Mouse (Mus musculus): Measurements from ENCODE around the gene Tigd4.

Gene Tigd4

DNA sequence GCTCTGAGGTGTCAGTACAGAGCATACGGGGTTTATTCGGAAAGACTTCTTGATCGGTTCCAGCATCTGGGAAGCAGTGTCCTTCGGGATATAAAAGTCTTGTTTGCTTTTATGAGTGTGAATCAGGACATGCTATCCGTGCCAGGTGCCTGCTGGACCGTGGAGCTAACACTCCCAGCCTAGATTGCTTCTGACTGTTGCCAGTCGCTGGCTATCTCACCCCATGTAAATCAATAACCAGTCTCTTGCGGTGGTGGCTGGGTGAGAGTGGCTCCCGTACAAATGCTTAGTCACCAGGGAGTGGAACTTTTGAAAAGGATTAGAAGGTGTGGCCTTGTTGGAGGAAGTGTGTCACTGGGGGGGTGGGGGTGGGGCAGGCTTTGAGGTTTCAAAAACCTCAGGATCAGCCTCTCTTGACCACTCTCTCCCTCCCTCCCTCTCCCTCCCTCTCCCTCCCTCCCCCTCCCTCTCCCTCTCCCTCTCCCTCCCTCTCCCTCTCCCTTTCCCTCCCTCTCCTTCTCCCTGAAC is 16.9 kb downstream of the Tigd4 start:
- no peak for DNase-seq (ENCODE audit: extremely low read depth, low read depth, low spot score)

DNA sequence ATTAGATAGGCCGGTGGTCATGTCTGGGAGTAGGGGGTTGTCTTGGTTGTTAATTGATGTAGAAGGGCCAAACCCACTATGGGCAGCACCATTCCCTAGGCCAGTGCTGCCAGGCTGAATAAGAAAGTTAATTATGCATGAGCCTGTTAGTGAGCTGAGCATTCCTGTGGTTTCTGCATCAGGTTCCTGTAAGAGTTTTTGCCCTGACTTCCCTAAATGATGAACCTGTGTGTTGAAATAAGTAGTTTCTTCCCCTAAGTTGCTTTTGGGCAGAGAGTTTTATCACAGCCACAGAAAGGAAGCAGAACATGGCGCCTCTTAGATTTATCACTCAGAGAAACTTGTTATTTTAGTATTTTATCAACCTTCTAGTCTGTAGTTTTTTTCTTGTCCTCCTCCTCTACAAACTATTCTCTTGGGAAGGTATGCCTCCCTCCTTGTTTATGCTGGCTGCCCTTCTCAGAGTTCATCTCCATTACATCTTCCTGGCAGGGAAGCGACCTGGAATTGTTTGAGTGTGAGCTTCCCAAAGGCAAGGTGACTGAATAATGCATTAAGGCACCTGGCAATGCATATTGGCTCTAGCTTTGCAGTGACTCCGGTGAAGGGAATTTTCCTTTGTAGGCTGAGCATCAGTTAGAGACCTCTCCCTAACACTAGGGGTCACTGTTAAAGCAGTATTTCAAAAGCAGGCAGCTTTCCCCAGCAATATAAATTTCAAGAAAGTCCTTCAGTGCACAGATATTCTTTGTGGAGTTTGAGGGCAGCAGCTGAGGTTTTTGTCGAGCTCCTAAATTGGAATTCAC is 21.9 kb downstream of the Tigd4 start:
- DNase-seq (ENCODE audit: extremely low read depth, low read depth, low spot score), result no peak

DNA sequence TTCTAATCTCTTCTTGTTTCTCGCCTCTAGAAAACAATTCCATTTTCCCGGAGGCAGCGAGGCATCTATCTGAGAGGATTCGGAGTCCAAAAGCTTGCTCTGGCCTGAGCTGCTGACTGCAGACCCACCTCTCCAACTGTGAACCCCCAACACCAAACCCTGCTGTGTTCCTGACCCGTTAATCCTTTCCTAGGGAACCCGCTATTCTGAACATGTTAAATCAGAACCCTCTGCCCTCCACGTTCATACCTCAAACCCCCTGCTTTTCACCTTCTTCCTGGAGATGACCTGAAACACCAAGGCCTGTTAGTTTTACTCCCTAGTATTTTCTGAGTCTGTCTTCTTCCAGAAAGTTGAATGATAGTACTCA is 22.5 kb downstream of the Tigd4 start:
- DNase-seq (ENCODE audit: extremely low read depth, low read depth, low spot score), result no peak

DNA sequence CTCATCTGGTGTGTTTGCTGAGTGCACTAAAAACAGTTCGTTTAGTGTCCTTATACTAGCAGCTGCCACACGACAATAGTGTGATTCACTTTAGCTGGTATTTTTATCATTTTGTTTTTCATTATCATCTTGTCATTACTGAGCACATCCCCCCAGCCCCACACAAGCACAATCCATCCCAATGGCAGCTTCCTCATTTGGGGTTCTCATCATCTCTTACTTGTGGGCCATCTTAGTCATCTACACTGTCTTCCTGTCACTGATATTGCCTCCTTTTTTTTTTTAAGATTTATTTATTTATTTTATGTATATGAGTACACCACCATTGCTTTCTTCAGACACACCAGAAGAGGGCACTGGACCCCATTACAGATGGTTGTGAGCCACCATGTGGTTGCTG is 25.3 kb downstream of the Tigd4 start:
- no peak for DNase-seq (ENCODE audit: extremely low read depth, low read depth, low spot score)

DNA sequence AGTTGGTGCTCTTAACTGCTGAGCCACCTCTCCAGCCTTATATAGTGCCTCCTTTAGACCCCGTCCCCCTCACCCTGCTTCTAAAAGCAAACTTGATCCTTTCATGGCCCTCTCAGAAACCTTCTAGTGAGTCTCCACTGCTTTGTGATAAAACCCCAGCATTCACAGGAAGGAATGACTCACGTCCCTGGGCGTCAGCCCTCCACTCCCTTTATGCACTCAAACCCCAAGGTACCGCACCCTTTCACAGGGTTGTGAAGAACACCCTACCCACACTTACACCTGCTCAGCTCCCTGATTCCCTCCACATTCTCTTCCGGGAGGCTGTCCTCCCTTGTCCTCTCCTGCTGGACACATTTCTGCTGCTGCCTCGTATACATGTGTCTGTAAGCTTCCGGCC is 25.7 kb downstream of the Tigd4 start:
- no peak for DNase-seq (ENCODE audit: extremely low read depth, low read depth, low spot score)

DNA sequence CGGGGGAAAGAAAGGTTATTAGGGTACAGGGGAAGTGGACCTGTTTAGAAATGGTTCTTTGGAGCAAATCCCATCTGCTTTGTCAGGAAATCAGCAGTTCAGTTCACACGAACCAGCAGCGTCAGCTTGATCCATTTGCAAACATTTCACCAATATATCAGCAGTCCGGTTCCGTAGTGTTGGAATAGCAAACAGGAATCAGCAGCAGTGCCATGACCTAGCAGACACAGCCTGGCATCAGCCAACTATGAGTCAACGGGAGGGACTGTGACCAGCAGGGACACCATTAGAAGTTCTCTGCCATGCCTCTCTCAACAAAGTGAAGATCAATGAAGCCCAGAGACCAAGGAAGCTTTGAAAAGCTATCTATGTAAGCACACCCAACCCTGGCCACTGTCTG is 26.4 kb downstream of the Tigd4 start:
- DNase-seq (ENCODE audit: extremely low read depth, low read depth, low spot score), result no peak

DNA sequence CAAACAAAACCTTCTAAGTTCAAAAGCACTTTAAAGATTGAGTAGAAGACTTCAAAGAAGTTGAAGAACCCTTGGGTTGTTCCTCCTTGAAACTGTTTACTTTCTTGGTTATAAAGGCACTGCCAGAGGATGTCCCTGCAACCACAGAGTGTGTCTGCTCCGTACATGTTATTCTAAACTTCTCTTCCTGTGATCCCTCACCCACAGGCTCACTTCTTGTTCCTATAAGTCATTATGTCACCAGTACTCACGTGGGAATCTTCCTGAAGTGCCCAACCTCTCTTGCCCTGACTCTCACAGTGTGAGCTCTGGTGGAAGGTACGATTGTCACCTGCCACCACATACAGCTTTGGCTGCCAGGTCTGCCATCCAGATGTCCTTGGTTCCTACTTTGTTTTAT is 28.7 kb downstream of the Tigd4 start:
- DNase-seq (ENCODE audit: extremely low read depth, low read depth, low spot score), result no peak

DNA sequence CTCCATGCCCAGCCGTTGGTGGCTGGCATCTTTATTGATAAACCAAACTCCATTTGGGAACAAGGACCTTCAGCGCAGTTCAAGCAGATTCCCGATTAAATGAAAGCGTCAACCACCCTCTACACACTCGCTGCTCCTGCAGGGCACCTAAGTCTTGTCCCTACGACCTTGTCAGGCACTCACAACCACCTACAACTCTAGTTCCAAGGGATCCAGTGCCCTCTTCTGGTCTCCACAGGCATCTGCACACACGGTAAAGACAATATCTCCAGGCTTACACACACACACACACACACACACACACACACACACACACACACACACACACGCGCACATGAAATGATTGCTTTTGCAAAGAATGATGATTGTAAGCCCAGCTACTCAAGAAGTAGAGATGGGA is 38.2 kb downstream of the Tigd4 start:
- DNase-seq (ENCODE audit: extremely low read depth, low read depth, low spot score), result no peak

DNA sequence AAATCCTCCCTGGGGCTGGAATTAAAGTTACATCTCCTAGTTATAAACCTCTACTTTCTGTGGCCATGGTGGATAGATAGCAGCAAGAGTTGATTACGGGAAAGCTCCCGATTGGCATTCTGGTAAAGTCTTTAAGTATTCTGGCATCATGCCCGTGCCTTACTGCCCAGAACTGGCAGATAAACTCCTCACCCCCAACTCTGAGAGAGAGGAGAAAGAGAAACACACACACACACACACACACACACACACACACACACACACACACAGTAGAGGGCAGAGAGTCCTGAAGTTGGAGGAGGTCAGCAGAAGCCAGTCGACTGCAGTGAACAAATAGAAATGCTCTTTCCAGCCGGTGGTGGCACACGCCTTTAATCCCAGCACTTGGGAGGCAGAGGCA is 43.7 kb downstream of the Tigd4 start:
- no peak for DNase-seq (ENCODE audit: extremely low read depth, low read depth, low spot score)

DNA sequence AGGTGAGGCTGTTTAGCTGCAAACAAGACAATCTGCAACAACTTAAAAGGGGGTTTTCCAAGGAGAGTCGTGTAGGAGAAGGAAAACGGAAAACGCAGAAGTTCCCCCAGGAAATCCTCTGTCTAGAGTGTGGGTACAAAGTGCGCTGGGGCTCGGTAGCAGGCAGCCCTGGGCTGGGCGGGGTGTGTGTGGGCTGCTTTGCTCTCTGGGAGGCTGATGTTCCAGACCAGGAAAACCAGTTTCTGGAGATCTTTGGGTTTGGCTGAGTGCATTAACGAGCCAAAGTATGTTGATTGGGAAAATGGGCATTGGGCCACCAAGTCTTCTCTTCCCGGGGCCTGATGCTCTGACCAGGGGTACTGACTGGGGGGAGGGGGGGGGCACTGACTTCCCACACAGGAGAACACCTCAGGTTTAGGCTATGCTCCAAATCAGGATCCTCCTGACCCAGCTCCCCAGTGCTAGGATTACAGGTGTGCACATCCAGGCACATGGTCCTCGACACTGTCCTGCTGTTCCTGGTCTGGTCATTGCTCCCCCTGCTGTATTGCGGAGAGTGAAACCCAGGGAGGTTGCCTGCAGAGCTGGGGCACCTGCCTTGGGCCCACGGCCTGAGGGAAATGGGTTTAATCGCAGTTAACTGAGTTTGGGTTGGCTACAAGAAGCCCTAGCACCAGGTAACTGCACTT is 44.7 kb downstream of the Tigd4 start:
- no peak for DNase-seq (ENCODE audit: extremely low read depth, low read depth, low spot score)

DNA sequence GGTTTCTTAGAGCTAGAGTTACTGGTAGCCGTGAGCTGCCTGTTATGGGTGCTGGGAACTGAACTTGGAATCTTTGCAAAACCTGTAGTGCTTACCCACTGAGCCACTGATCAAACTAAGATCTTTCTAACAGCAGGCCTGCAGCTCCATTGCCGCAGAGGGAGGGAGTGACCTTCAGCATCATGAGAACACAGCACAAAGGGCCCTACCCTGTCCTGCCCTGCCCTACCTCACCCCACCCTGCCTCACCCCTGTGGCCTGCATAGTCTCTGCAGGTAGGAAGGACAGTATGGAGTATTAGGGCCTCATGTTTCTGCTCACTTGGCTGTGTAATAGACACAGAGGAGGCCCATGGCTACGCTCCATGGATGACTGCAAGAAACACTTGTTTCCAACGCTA is 45.5 kb downstream of the Tigd4 start:
- no peak for DNase-seq (ENCODE audit: extremely low read depth, low read depth, low spot score)

DNA sequence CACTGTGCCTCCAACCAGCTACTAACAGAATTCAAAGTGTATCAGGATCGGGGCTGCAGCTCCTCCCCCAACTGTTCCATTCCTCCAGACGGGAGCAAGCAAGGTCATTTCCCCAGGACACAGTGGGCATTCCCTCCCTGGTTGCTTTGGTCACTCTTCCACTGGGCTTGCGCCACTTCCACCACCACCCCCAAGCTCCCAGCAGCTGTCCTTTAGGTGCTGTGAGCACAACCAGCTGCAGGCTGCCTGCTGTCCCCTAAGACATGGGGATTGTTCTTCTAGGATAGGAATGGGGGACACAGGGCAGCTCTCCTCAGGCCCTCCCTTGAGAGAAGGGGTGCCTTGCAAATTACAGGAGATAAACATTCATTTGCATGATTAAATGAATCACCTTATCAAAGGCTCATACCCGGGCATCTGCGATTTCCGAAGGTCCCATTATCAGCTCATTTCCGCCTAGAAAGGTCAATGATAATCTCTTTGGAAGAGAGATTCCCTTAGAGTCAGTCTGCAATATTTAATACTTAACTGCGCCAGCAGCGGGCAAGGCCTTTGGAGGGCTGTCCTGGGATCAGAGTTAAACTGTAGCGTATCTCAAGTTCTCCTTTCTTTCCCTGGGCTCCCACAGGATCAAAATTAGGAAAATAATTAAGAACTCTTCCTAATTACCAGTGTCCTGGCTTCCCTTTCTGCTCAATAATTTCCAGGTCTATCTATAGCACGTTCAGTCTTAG is 46.6 kb downstream of the Tigd4 start:
- no peak for DNase-seq (ENCODE audit: extremely low read depth, low read depth, low spot score)

DNA sequence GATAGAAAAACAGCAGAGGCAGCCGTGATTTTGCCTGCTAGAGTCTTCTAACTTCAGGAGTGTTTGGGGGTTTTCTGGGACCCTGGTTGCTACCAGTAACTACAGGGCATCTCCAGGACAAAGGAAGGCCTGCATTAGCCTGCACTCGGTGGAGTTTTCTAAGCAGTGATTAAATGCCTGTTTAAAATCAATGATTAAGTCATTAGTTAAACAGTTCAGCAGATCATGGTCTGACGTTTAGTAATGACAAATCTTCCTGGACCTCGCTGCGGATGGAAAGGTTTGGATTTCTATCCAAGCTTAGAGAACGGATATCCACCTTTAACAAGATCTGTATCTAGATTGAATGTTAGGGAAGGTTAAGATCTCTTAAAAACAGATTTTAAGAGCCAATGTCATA is 47.2 kb downstream of the Tigd4 start:
- DNase-seq (ENCODE audit: extremely low read depth, low read depth, low spot score), result no peak

DNA sequence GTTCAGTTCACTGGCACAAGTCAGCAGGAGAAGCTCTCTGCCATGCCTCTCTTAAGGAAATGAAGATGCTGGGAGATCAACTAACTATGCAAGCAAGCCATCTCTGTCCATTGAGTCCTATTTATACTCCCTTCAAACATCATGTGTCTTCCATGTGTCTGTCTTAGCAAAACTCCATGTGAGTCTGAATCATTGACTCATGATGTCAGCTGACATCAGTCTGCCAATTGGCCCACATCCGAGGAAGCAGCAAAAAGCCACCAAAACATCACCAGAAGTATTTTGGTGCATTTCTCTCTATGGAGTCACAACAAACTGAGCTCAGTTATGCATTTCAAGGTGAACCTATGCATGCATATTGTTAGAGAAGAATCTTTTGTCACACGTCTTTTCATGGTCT is 48.0 kb downstream of the Tigd4 start:
- DNase-seq (ENCODE audit: extremely low read depth, low read depth, low spot score), result no peak

DNA sequence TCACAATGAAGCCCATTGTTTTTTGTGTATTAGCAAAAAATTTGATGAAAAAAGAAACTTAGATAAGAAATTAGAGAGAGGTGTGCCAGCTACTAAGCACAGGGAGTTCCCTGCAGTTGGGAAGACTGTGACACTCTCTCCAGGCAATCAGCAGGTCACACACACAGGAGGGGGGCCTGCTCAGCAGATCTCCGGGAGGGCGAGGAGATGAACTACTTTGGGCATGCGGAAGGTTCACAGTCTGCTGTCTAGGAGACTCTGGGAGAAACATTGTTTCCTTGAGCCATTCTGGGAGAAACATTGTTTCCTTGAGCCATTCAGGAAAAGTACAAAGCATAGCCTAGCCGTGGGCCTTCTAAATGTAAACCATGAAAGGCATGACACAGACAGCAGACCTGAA is 49.6 kb downstream of the Tigd4 start:
- DNase-seq (ENCODE audit: extremely low read depth, low read depth, low spot score), result no peak

DNA sequence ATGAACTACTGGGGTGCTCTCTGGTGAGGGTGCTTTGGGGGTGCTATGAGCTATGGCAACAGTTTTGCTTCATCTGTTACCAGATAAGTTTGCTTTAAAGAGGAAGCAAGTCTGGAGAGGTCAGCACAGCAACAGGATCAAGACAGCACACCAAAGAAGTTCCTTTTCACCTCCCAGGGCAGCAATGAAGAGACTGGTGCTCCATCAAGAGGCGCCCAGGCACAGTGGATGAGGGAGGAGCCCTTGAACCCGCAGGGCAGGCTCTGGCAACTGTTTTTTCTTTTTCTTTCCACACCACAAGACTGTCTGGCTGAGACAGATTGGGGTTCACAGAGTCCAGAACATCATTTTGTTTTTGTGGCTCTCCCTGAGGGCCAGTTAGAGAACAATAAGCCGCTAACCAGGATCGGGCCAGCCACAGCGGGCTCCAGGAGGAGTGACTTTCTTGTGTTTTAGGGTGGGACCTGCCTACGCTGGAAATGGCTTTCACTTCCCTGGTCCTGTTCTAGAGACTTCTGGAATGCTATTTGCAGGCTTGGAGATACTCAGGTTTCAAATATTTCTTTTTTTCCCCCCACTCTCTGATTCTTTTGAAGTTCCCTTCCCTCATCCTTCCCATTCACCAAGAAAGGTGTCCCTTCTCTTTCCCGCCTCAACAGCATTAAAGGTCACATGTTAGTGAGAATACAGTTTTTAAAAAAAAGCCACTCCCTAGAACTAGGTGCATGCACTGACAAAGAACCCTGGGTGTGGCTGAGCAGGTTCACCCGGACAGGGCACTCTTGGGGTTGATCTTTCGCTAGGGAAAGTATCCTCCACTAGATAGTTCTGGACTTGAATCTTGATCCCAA is 52.0 kb downstream of the Tigd4 start:
- no peak for DNase-seq (ENCODE audit: extremely low read depth, low read depth, low spot score)

DNA sequence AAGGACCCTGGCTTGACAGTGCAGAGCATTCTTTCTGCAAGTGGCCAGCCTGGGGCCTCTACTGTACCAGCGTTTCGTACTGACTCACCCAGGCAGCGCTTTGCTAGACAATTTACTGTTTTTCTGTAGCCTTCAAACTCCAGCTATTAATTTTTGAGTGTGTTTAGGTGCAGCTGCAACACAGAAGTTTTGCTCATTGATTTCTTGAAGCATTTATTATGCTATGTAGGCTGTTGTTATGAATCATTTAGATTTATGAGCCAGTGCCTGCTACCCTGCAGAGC is 52.6 kb downstream of the Tigd4 start:
- no peak for DNase-seq (ENCODE audit: extremely low read depth, low read depth, low spot score)

DNA sequence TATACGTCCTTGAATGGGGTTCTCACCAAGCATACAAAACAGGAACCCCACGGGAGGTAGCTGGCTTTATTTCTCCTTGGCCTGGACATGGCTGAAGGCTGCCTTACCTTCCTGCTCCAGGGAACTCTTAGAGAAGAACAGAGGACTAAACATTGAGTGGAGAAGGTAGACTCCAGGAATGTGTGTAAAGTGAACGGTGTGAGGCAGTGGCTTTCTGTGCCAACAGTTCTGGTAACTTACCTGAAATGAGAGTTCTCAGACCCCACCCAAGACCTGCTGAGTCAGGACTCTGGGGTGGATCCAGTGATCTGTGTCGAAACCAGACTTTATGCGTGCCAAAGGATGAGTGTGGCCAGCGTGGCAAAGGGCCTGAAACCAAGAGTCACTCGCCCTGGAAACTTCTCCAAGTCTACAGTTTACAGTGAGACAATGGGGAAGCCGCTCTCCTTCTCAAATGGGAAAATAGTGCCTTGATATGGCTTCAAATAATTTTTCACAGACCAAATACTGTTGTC is 53.0 kb downstream of the Tigd4 start:
- DNase-seq (ENCODE audit: extremely low read depth, low read depth, low spot score), result no peak
